Mouse (Mus musculus): ENCODE measurements around the gene Ntn3. TPM values are rescaled to one million over a fixed set of nuclear protein-coding genes. Genes with fewer than 3 reads are reported as not detected.

The Ntn3 gene
- polyA plus RNA-seq, 1 experiment: 4.5 TPM

DNA sequence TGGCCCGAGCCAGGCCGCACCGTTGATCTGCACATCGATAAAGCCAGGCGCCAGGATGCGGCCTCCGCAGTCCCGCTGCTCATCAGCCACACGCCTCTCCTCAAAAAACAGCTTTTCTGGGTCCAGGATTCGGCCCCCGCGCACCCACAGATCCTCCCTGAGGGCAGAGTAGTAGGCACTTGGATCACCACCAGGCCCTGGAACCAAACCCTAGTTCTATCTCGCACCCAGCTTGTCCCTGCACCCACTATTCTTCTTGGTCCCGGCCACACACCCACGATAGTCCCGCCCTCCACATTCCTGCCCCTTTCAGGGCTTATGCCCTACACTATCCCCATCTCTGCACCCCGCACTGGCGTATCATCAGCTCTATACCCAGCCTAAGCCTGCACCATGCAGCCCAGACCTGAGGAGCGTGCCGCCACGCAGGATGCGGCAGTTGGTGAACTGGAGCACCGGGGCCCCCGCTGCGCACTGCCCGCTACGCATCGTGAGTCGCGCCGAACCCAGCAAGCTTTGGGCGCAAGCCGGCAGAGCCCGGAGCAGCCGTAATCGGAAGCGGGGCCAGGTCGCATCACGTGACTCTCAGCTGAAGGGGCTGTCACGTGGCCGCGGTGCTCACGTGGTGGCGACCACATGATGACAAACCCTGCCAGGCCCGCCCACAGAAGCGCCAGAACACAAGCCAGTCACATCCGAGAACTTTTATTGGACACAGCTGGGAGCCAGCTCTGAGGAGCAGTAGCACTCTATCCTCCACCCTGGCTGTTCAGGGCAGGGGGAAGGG lies 46.0 kb downstream of the Ntn3 start, which contains the start of gene Amdhd2:
TSS of gene Amdhd2 (minus strand) at position 591 of the 787 bp plus-strand sequence.
- WGBS: under 1% methylated on average over 47 of the region's 47 CpGs
- Histone ChIP-seq H3K4me3 (replicated peaks; ENCODE audit: insufficient read depth, low read depth, low read length) (peak within 1 kb of the TSS; percentile 58), H3K27ac (ENCODE audit: insufficient read depth, low read length) (peak within 1 kb of the TSS; percentile 32), H3K27me3 (ENCODE audit: control insufficient read depth, insufficient read depth, low read length) (no peaks in the 10 kb centered on the region), H3K4me1 (ENCODE audit: control insufficient read depth, insufficient read depth, low read length) (peaks cover 10% of the 10 kb centered on the region)
- TF ChIP-seq CTCF (IDR thresholded peaks at IDR 0.05; ENCODE audit: borderline replicate concordance, insufficient read depth, low read depth, low read length): no peak
- peak; percentile 55; the same call in 1 of the 2 replicates for TF ChIP-seq POLR2A (IDR thresholded peaks at IDR 0.05; ENCODE audit: borderline replicate concordance, insufficient read depth, low read length)
- peak; percentile 93 to 94 for DNase-seq

DNA sequence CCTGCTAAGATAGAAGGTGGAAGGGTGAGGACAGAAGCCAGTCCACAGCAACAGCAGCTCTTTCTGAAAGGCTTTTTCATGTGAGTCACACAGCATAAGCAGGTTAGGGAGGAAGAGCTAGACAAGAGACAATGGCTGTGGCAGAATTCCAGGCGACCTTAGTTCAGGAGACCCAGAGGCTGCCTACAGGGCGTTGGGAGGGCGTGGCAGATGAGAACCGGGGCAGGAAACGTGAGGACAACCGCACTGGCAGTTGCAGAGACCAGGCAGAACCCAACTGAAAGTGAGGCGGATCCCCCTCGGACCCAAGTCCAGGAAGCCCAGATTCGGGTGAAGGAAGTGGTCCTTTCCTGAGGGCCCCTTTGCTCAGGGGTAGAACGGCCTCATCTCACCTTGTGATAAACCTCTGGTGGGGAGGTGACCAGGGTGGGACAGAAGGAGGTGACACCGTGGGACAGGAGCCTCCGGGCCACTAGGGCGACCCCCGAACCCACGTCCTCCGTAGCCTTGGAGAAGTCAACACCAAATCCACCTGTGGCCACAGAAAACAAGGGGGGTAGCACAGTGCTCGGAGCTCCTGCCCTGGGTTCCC lies 46.7 kb downstream of the Ntn3 start:
- peak overlapping the region; percentile 32 for H3K27ac ChIP-seq (ENCODE audit: insufficient read depth, low read length)
- DNase-seq: peak; percentile 34 to 39
- no peaks in the 10 kb centered on the region for H3K27me3 ChIP-seq (ENCODE audit: control insufficient read depth, insufficient read depth, low read length)
- no peak for TF ChIP-seq CTCF (IDR thresholded peaks at IDR 0.05; ENCODE audit: borderline replicate concordance, insufficient read depth, low read depth, low read length)
- no peak for TF ChIP-seq POLR2A (IDR thresholded peaks at IDR 0.05; ENCODE audit: borderline replicate concordance, insufficient read depth, low read length)
- WGBS: 24% methylated on average over 17 of the region's 17 CpGs
- H3K4me3 ChIP-seq (replicated peaks; ENCODE audit: insufficient read depth, low read depth, low read length): peak overlapping the region; percentile 58
- peaks cover 6% of the 10 kb centered on the region for H3K4me1 ChIP-seq (ENCODE audit: control insufficient read depth, insufficient read depth, low read length)

DNA sequence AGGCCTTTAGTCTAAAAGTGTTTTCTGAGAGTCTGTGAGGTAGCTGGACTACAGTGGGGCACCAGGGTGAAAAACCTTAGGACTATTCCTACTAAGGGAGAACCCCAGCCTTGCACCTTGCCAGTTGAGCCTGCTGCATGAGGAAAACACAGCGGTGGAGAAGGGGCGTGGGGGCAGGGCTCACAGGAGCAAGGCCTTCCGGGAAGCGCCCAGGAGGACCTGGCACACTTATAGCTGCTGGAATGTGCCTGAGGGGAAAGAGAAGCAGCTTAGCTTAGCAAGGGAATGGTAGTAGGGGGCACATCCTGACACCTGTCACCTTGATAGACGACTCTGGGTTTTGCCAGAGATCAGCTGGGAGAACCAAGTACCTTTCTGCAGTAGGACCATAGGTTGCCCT lies 47.9 kb downstream of the Ntn3 start:
- Histone ChIP-seq H3K27ac (ENCODE audit: insufficient read depth, low read length) (no peak overlapping the region), H3K4me1 (ENCODE audit: control insufficient read depth, insufficient read depth, low read length) (peaks cover 5% of the 10 kb centered on the region), H3K27me3 (ENCODE audit: control insufficient read depth, insufficient read depth, low read length) (no peaks in the 10 kb centered on the region), H3K4me3 (replicated peaks; ENCODE audit: insufficient read depth, low read depth, low read length) (no peak overlapping the region)
- DNase-seq: no peak
- TF ChIP-seq CTCF (IDR thresholded peaks at IDR 0.05; ENCODE audit: borderline replicate concordance, insufficient read depth, low read depth, low read length) (no peak), POLR2A (IDR thresholded peaks at IDR 0.05; ENCODE audit: borderline replicate concordance, insufficient read depth, low read length) (no peak)
- WGBS: 82% methylated on average over 5 of the region's 5 CpGs

DNA sequence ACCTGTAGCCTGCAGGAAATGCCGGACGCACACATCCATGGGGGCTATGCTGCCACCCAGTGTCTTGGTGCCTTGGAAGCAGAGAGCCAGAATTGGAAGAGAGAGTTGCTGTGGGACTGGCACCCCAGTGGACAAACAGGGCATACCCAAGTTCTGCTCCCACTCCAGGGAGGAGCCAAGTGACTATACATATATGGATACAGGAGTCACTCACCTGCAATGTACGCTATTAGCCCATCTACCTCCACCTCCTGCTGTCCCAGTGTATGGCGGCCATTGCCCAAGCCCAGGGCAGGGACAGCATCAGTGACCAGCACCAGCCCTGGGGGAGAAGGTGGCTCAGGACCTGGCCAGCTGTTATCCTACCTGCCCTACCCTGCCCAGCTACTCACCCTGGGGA lies 51.8 kb downstream of the Ntn3 start:
- H3K4me3 ChIP-seq (replicated peaks; ENCODE audit: insufficient read depth, low read depth, low read length): no peak overlapping the region
- H3K4me1 ChIP-seq (ENCODE audit: control insufficient read depth, insufficient read depth, low read length): peaks cover 2% of the 10 kb centered on the region
- no peak overlapping the region for H3K27ac ChIP-seq (ENCODE audit: insufficient read depth, low read length)
- DNase-seq: no peak
- TF ChIP-seq CTCF (IDR thresholded peaks at IDR 0.05; ENCODE audit: borderline replicate concordance, insufficient read depth, low read depth, low read length) (no peak), POLR2A (IDR thresholded peaks at IDR 0.05; ENCODE audit: borderline replicate concordance, insufficient read depth, low read length) (no peak)
- WGBS: 93% methylated on average over 4 of the region's 4 CpGs
- no peaks in the 10 kb centered on the region for H3K27me3 ChIP-seq (ENCODE audit: control insufficient read depth, insufficient read depth, low read length)

DNA sequence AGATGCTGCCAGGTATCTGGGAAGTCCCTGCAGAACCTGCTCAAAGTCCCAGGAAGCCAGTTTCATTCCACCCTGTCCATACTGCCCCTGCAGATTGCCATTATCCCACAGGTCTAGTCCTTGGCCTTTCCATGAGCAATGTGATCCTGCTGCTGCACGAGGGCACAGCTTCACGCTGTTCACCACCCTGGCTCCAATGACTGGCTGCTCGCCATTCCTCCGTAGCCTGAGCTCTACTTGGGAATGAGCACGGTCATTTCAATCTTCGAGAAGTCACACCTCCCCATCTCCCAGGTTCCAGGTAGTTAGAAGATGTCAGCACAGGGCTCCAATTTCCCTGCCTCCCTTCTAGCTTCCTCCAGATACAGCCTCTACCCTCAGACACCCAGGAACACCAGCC lies 52.2 kb downstream of the Ntn3 start:
- TF ChIP-seq CTCF (IDR thresholded peaks at IDR 0.05; ENCODE audit: borderline replicate concordance, insufficient read depth, low read depth, low read length): no peak
- no peak for TF ChIP-seq POLR2A (IDR thresholded peaks at IDR 0.05; ENCODE audit: borderline replicate concordance, insufficient read depth, low read length)
- H3K4me3 ChIP-seq (replicated peaks; ENCODE audit: insufficient read depth, low read depth, low read length): no peak overlapping the region
- 78% methylated on average over 6 of the region's 6 CpGs for WGBS
- H3K4me1 ChIP-seq (ENCODE audit: control insufficient read depth, insufficient read depth, low read length): peaks cover 2% of the 10 kb centered on the region
- H3K27me3 ChIP-seq (ENCODE audit: control insufficient read depth, insufficient read depth, low read length): no peaks in the 10 kb centered on the region
- DNase-seq: no peak
- H3K27ac ChIP-seq (ENCODE audit: insufficient read depth, low read length): no peak overlapping the region

DNA sequence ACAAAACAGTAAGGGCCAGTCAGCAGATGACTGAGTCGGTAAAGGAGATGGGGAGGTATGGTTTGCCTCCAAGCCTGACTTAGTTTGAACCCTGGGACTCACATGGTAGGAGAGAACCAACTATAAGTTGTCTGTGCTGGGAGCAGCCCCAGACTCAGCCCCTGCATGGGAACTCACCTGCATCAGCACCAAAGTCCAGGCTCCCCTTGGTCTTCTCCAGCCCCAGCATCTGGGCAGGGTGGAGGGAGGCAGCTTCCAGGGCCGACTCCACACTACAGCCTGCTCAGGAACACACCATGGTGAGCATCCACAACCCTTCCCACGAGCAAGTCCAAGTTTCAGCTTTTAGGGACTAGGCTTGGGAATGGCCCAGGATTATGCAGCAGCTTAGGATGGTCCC lies 52.9 kb downstream of the Ntn3 start:
- TF ChIP-seq CTCF (IDR thresholded peaks at IDR 0.05; ENCODE audit: borderline replicate concordance, insufficient read depth, low read depth, low read length) (no peak), POLR2A (IDR thresholded peaks at IDR 0.05; ENCODE audit: borderline replicate concordance, insufficient read depth, low read length) (no peak)
- peaks cover 4% of the 10 kb centered on the region; the same call in 1 of the 2 replicates for H3K4me1 ChIP-seq (ENCODE audit: control insufficient read depth, insufficient read depth, low read length)
- H3K27ac ChIP-seq (ENCODE audit: insufficient read depth, low read length): no peak overlapping the region
- H3K4me3 ChIP-seq (replicated peaks; ENCODE audit: insufficient read depth, low read depth, low read length): no peak overlapping the region
- no peaks in the 10 kb centered on the region for H3K27me3 ChIP-seq (ENCODE audit: control insufficient read depth, insufficient read depth, low read length)
- 81% methylated on average over 3 of the region's 3 CpGs for WGBS
- no peak for DNase-seq

DNA sequence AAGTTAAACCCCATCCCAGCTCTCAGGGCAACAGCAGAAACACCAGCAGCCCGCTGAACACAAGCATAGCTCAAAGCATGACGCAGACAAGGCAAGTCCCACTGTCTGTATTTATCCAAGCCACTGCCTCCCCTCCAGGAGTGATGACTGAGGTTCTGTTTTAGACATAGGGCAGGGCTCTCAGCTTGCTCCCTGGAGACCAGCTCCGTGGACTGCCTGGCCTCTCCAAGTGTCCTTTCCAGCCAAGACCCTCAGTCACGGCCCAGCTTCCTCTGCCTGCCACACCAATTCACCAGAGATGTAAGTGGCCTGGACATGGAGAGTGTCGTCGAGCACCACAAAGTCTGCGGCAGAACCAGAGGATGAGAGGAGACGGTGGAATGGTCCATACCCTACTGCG lies 53.6 kb downstream of the Ntn3 start:
- TF ChIP-seq POLR2A (IDR thresholded peaks at IDR 0.05; ENCODE audit: borderline replicate concordance, insufficient read depth, low read length) (no peak), CTCF (IDR thresholded peaks at IDR 0.05; ENCODE audit: borderline replicate concordance, insufficient read depth, low read depth, low read length) (no peak)
- Histone ChIP-seq H3K27ac (ENCODE audit: insufficient read depth, low read length) (no peak overlapping the region), H3K4me1 (ENCODE audit: control insufficient read depth, insufficient read depth, low read length) (peaks cover 4% of the 10 kb centered on the region; the same call in 1 of the 2 replicates), H3K4me3 (replicated peaks; ENCODE audit: insufficient read depth, low read depth, low read length) (no peak overlapping the region), H3K27me3 (ENCODE audit: control insufficient read depth, insufficient read depth, low read length) (no peaks in the 10 kb centered on the region)
- WGBS: 88% methylated on average over 9 of the region's 9 CpGs
- DNase-seq: no peak

DNA sequence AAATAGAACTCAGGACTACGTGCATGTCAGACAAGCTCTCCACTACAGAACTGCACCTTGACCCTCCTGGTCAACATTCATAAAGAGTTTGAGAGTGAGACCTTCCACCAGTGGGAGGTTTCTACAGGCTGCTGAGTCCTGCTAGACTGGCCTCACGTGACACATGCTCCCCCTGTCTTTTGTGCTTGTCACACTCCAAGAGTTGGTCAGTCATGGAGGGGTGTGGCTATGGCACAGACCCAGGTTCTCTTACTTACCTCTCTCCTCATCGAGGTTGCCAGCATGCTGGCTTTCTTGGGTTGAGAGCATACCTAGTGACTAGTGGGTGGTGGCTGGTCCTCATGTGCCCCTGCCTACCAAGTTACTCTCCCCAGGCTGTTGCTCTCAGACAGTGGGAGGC lies 54.9 kb downstream of the Ntn3 start:
- H3K4me3 ChIP-seq (replicated peaks; ENCODE audit: insufficient read depth, low read depth, low read length): no peak overlapping the region
- DNase-seq: no peak
- 60% methylated on average over 3 of the region's 3 CpGs for WGBS
- no peak overlapping the region for H3K27ac ChIP-seq (ENCODE audit: insufficient read depth, low read length)
- no peaks in the 10 kb centered on the region for H3K27me3 ChIP-seq (ENCODE audit: control insufficient read depth, insufficient read depth, low read length)
- H3K4me1 ChIP-seq (ENCODE audit: control insufficient read depth, insufficient read depth, low read length): peaks cover 4% of the 10 kb centered on the region; the same call in 1 of the 2 replicates
- TF ChIP-seq POLR2A (IDR thresholded peaks at IDR 0.05; ENCODE audit: borderline replicate concordance, insufficient read depth, low read length) (no peak), CTCF (IDR thresholded peaks at IDR 0.05; ENCODE audit: borderline replicate concordance, insufficient read depth, low read depth, low read length) (no peak)

Other genes starting within 250 kb of the Ntn3 start
- 0.11 and 0.16 TPM in 2 replicates for gene Prss30, start 229.0 kb downstream of the Ntn3 start, polyA plus RNA-seq (2012; rRNA removed)
- gene Prss22, start 211.4 kb downstream of the Ntn3 start, polyA plus RNA-seq (2012; rRNA removed): not detected in 2 replicates
- 0.19 TPM in 1 of 2 replicates, not detected in the other for gene Prss27, start 171.4 kb downstream of the Ntn3 start, polyA plus RNA-seq (2012; rRNA removed)
- gene Kctd5, start 136.0 kb downstream of the Ntn3 start, polyA plus RNA-seq (2012; rRNA removed): 32.8 and 35.6 TPM in 2 replicates
- gene Pdpk1, start 58.6 kb downstream of the Ntn3 start, polyA plus RNA-seq (2012; rRNA removed): 39.9 and 41.5 TPM in 2 replicates
- gene Amdhd2, start 45.8 kb downstream of the Ntn3 start, polyA plus RNA-seq (2012; rRNA removed): 37.0 and 40.1 TPM in 2 replicates
- gene Atp6v0c, start 39.8 kb downstream of the Ntn3 start, polyA plus RNA-seq (2012; rRNA removed): 2,309 TPM in 2 replicates
- gene Tbc1d24, start 4.0 kb downstream of the Ntn3 start, polyA plus RNA-seq (2012; rRNA removed): 45.6 and 50.3 TPM in 2 replicates
- 27.3 and 28.4 TPM in 2 replicates for gene Tedc2, start 11.3 kb upstream of the Ntn3 start, polyA plus RNA-seq (2012; rRNA removed)
- gene Ccnf, start 42.0 kb upstream of the Ntn3 start, polyA plus RNA-seq (2012; rRNA removed): 3.6 and 4.1 TPM in 2 replicates
- gene Abca17, start 141.5 kb upstream of the Ntn3 start, polyA plus RNA-seq (2012; rRNA removed): 0.22 and 0.31 TPM in 2 replicates
- 57.0 and 58.6 TPM in 2 replicates for gene Abca3, start 142.4 kb upstream of the Ntn3 start, polyA plus RNA-seq (2012; rRNA removed)
- gene Rnps1, start 205.0 kb upstream of the Ntn3 start, polyA plus RNA-seq (2012; rRNA removed): 254 and 263 TPM in 2 replicates
- 77.3 and 78.6 TPM in 2 replicates for gene Eci1, start 217.1 kb upstream of the Ntn3 start, polyA plus RNA-seq (2012; rRNA removed)
- 22.3 and 22.7 TPM in 2 replicates for gene Dnase1l2, start 233.6 kb upstream of the Ntn3 start, polyA plus RNA-seq (2012; rRNA removed)

Measured in cerebellum, adult 2 months (tissue).